Mouse (Mus musculus) forebrain, embryonic 14.5 days (tissue): ENCODE results near the gene Tet3. TPM values are rescaled to one million over a fixed set of nuclear protein-coding genes. Genes with fewer than 3 reads are reported as not detected.
A peak's percentile ranks its signal among the peaks of the same experiment; 100 is the strongest.

ENCODE experiments used
- ATAC-seq: fragments of 200-750 bp; cut with Nextera tagmentation; 2 replicates; pipeline ENCODE4 v1.8.0; 2017; ENCODE audit warnings: mild to moderate bottlenecking, moderate library complexity
- DNase-seq: peaks from one replicate; pipeline ENCODE4 v3.0.0-alpha.2; 2015; ENCODE audit warnings: low spot score
- H3K27ac ChIP-seq: fragments of 300-500 bp; sonication (generic); 2 replicates; pipeline ENCODE4 v1.5.1; 2014; ENCODE audit warnings: low read depth, mild to moderate bottlenecking, control low read depth, low read length, moderate library complexity
- H3K27me3 ChIP-seq: fragments of 300-500 bp; sonication (generic); replicated peaks from 2 replicates; pipeline ENCODE4 v1.6.1; 2014; ENCODE audit warnings: low read length, control low read depth, mixed read lengths; ENCODE audit not compliant: control insufficient read depth, insufficient read depth
- H3K36me3 ChIP-seq: fragments of 300-500 bp; sonication (generic); 2 replicates; pipeline ENCODE4 v1.6.1; 2014; ENCODE audit warnings: low read length, control low read depth; ENCODE audit not compliant: control insufficient read depth, insufficient read depth
- H3K4me1 ChIP-seq: fragments of 300-500 bp; sonication (generic); 2 replicates; pipeline ENCODE4 v1.6.1; 2014; ENCODE audit warnings: antibody characterized with exemption, low read length, control low read depth; ENCODE audit not compliant: control insufficient read depth, insufficient read depth
- H3K4me2 ChIP-seq: fragments of 300-500 bp; sonication (generic); 2 replicates; pipeline ENCODE4 v1.6.1; 2014; ENCODE audit warnings: mild to moderate bottlenecking, control low read depth, low read length
- H3K4me3 ChIP-seq: fragments of 300-500 bp; sonication (generic); 2 replicates; pipeline ENCODE4 v1.5.1; 2014; ENCODE audit warnings: low read depth, low read length, control low read depth
- H3K9ac ChIP-seq: fragments of 300-500 bp; sonication (generic); 2 replicates; pipeline ENCODE4 v1.6.1; 2014; ENCODE audit warnings: mild to moderate bottlenecking, low read length, control low read depth, moderate library complexity
- H3K9me3 ChIP-seq: fragments of 300-500 bp; sonication (generic); replicated peaks from 2 replicates; pipeline ENCODE4 v1.6.1; 2016; ENCODE audit warnings: low read length, control low read depth, mixed read lengths; ENCODE audit not compliant: control insufficient read depth
- WGBS: fragments of 180-500 bp; shearing (Covaris S2); extraction: QIAGEN DNeasy Blood & Tissue Kit; methylation state at CpG from one replicate; pipeline ENCODE4 v1.1.7; 2014; 5-methylcytosine and 5-hydroxymethylcytosine counted together
- polyA plus RNA-seq: library from polyadenylated mRNA; unstranded; fragments of >200 nt; fragmentation: Nextera tagmentation; extraction: Ambion mirVana; gene quantifications from 2 replicates; pipeline ENCODE4 v1.2.1, GENCODE M21; 2014

The Tet3 gene
- polyA plus RNA-seq, 1 experiment from 2014 or later, result 34.9 TPM

DNA sequence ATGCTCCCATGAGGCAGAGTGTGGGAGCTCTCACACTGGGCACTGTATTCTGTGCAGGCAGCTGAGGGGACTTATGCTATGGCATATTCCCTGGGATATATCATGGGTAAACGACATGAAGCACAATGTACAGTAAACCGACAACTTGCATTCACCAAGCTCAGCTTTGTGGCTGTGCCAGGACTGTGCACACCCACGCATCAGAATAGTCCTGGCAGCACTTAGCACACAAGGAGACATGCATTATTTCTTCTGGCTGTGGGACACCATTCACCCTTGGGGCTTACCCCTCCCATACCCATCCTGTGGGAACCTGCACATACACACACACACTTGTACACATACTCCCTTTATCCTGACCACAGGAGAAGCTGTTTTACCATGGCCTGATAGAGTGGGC, 20.3 kb downstream of the Tet3 start:
- Histone ChIP-seq H3K27ac (peak overlapping the region; percentile 17; the same call in 1 of the 2 replicates), H3K9me3 (no peaks in the 10 kb centered on the region)
- WGBS, result 48% methylated on average over 3 of the region's 3 CpGs

DNA sequence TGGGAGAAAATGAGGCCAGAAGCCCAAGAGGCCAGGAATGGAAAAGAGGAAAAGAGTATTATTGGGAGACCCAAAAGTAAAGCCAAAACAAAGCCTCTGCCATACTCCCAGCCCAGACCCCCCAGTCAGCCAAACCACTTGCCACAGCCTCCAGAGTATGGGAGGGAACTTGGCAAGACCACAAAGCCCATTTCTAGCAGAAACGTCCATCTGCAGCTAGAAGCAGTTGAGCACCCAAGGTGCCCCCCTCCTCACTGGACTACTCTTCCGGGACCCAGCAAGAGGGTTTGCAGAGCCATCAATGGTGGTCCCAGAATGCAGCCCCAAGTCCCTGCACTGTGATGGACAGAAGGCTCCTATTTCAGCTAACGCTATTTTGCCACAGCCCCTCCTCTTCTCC, 21.1 kb downstream of the Tet3 start:
- no peaks in the 10 kb centered on the region for H3K27me3 ChIP-seq
- no peak overlapping the region for H3K4me3 ChIP-seq
- H3K36me3 ChIP-seq, result peaks cover 35% of the 10 kb centered on the region
- peak overlapping the region; percentile 75; the same call in 1 of the 2 replicates for H3K4me2 ChIP-seq
- peaks cover 63% of the 10 kb centered on the region for H3K4me1 ChIP-seq
- DNase-seq (no peak), ATAC-seq (no peak)
- no peaks in the 10 kb centered on the region for H3K9me3 ChIP-seq
- H3K27ac ChIP-seq, result no peak overlapping the region
- H3K9ac ChIP-seq, result peak overlapping the region; percentile 91; the same call in 1 of the 2 replicates
- WGBS, result 23% methylated on average over 3 of the region's 3 CpGs

More for the DNA sequence above, 20.3 kb downstream of the Tet3 start:
- ATAC-seq (no peak), DNase-seq (no peak)
- peaks cover 28% of the 10 kb centered on the region for H3K36me3 ChIP-seq
- H3K4me2 ChIP-seq, result peak overlapping the region; percentile 75
- H3K9ac ChIP-seq, result peak overlapping the region; percentile 91
- 0 out of 2 replicates have a peak overlapping the region, but pooled peaks have one; percentile 6 for H3K4me3 ChIP-seq
- H3K27me3 ChIP-seq, result no peaks in the 10 kb centered on the region
- peaks cover 71% of the 10 kb centered on the region for H3K4me1 ChIP-seq

DNA sequence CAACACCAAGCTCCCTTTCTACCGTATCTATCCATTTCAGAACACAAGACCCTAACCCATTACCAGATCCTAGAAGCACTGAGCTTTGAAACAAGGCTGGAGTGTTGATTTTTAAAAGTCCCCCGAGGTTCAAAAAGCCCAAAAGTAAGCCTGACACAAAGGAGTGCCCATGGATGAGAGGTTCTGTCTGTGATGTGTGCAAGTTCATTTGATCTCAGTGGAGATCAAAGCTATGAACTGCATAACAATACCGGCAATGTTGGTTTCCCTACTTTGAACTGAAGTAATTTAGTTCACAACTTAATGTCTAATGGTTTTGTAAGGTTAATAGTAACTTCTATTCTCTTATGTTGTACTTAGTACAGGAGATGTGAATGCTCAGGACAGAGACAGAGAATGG, 21.7 kb downstream of the Tet3 start:
- H3K9ac ChIP-seq, result no peak overlapping the region
- H3K36me3 ChIP-seq, result peaks cover 40% of the 10 kb centered on the region
- H3K27ac ChIP-seq, result no peak overlapping the region
- no peak overlapping the region for H3K4me2 ChIP-seq
- H3K27me3 ChIP-seq, result no peaks in the 10 kb centered on the region
- no peak overlapping the region for H3K4me3 ChIP-seq
- H3K4me1 ChIP-seq, result peaks cover 57% of the 10 kb centered on the region
- ATAC-seq (no peak), DNase-seq (no peak)
- WGBS, result 87% methylated on average over 3 of the region's 3 CpGs
- H3K9me3 ChIP-seq, result no peaks in the 10 kb centered on the region

DNA sequence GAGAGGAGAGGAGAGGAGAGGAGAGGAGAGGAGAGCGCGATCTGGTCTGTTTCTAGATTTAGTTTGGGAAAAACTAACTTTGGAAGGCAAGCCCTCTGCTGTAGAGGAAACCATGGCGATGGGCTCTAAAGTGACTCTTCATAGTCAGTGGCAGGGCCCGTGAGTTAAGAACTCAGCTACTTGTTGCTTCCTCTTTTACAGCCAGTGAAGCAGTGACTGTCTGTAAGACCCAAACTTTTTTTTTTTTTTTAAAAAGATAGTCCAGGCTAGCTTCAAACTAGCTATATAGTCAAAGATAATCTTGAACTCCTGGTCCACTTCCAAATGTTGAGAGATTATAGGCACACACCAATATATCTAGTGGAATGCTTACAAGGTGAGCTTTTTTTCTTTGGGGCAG, 22.3 kb downstream of the Tet3 start:
- peaks cover 40% of the 10 kb centered on the region for H3K36me3 ChIP-seq
- H3K27ac ChIP-seq, result no peak overlapping the region
- H3K4me2 ChIP-seq, result no peak overlapping the region
- no peak overlapping the region for H3K9ac ChIP-seq
- ATAC-seq, result no peak
- no peaks in the 10 kb centered on the region for H3K27me3 ChIP-seq
- H3K4me3 ChIP-seq, result no peak overlapping the region
- DNase-seq, result no peak
- 81% methylated on average over 4 of the region's 4 CpGs for WGBS
- H3K9me3 ChIP-seq, result no peaks in the 10 kb centered on the region
- H3K4me1 ChIP-seq, result peaks cover 51% of the 10 kb centered on the region

DNA sequence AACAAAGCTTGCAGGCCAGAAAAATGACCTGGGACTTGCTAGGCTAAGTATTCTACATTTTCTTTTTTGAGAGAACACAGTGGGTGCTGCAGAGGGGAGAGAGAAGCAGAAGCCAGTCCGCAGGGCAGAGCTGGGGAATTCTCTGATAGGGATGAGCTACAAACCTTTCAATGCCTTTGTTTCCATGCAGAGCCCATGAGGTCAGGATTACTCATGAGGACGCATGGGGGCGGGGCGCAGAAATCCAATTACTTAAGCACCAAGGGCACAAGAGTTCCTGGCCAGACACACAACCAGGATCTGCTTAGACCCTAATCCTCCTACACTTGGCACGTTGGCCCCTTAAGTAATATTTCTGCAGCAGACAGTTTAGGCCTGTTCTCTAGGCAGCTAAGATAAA, 23.7 kb downstream of the Tet3 start:
- peak; percentile 57 for DNase-seq
- Histone ChIP-seq H3K9ac (peak overlapping the region; percentile 22; the same call in 1 of the 2 replicates), H3K27ac (no peak overlapping the region), H3K36me3 (peaks cover 40% of the 10 kb centered on the region), H3K9me3 (no peaks in the 10 kb centered on the region), H3K27me3 (no peaks in the 10 kb centered on the region), H3K4me1 (peaks cover 47% of the 10 kb centered on the region), H3K4me2 (no peak overlapping the region; the same call in 1 of the 2 replicates), H3K4me3 (no peak overlapping the region)
- ATAC-seq, result no peak
- WGBS, result 8% methylated on average over 5 of the region's 5 CpGs

DNA sequence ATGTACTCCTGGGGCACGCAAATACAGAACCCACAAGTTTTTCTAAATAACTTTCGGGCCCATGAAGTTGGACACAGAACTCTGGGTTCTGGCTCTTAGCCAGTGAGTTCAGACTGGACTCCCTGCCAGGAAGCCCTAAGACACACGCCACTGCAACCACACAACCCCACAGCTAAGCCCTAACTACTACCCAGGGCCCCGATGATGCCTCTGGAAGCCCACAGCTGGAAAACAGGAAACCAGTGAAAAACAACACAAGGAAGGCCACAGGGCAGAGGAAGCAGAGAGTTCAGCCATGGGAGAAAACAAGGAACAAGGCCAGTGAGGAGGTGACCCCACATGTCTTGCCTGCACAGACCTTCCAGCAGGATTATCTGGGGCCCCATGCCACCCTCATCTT, 25.3 kb downstream of the Tet3 start:
- ATAC-seq (no peak), DNase-seq (no peak)
- Histone ChIP-seq H3K4me2 (no peak overlapping the region), H3K27me3 (no peaks in the 10 kb centered on the region), H3K36me3 (peaks cover 39% of the 10 kb centered on the region), H3K4me3 (no peak overlapping the region), H3K4me1 (peaks cover 38% of the 10 kb centered on the region), H3K9ac (no peak overlapping the region), H3K9me3 (no peaks in the 10 kb centered on the region), H3K27ac (no peak overlapping the region)
- 90% methylated on average over 4 of the region's 4 CpGs for whole genome bisulfite sequencing

DNA sequence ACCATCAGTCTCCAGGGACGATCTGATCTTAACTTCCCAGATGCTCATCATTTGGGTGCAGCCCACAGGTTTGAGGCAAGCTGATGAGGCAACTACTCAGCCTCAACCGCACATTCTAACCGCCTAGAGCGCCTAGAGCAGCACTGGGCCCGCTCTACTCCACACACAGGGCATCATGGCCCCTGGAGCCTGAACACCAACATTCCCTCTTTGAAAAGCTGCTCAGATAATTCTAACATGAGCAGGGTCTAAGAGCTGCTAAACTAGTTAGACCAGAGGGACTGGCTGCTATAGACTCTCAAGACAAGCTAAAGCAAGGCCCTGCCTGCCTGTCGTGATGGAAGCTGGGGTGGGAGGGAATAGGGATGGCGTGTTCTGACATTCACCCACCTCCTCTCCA, 25.9 kb downstream of the Tet3 start:
- 86% methylated on average over 7 of the region's 7 CpGs for WGBS
- H3K27me3 ChIP-seq, result no peaks in the 10 kb centered on the region
- DNase-seq (no peak), ATAC-seq (no peak)
- no peak overlapping the region for H3K9ac ChIP-seq
- H3K4me2 ChIP-seq, result no peak overlapping the region
- no peak overlapping the region for H3K27ac ChIP-seq
- H3K36me3 ChIP-seq, result peaks cover 36% of the 10 kb centered on the region
- H3K4me1 ChIP-seq, result peaks cover 38% of the 10 kb centered on the region
- no peak overlapping the region for H3K4me3 ChIP-seq
- H3K9me3 ChIP-seq, result no peaks in the 10 kb centered on the region

DNA sequence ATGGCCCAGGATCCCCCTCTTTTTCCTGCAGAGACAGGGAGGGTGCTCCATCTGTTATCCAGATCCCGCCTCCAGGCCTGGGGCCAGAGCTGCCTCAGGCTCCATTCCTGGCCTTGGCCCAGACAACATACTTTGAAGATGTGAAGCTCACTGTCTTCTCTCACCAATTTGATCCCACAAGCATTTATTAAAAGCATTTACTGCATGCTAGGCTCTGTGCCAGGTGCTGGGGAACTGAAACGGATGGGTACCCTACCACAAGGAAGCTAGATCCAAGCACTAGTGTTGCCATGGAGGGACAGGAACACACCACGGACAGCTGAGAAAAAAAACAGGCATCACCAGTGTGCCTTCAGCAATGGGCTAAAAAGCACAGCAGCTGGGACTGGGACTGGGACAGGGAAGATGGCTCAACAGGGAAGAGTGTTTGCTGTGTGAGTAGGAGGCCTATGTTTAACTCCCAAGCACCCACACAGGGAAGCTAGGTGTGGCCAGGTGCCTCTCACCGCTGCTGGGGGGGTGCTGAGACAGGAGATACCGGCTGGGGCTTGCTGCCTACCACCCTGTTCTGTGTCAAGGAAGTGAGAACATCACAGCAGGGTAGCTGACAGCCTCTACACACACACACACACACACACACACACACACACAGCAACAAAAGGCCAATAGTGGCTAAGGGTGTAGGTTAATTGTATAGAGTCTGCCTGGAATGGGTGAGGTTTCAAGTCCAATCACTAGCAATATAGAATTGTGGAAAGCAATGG, 30.7 kb downstream of the Tet3 start:
- Histone ChIP-seq H3K9me3 (no peaks in the 10 kb centered on the region), H3K27ac (peak overlapping the region; percentile 84), H3K4me3 (no peak overlapping the region), H3K4me2 (no peak overlapping the region), H3K9ac (no peak overlapping the region), H3K36me3 (peaks cover 27% of the 10 kb centered on the region), H3K27me3 (no peaks in the 10 kb centered on the region), H3K4me1 (peaks cover 39% of the 10 kb centered on the region)
- DNase-seq (peak; percentile 82), ATAC-seq (peak; percentile 83)
- 31% methylated on average over 5 of the region's 5 CpGs for WGBS

DNA sequence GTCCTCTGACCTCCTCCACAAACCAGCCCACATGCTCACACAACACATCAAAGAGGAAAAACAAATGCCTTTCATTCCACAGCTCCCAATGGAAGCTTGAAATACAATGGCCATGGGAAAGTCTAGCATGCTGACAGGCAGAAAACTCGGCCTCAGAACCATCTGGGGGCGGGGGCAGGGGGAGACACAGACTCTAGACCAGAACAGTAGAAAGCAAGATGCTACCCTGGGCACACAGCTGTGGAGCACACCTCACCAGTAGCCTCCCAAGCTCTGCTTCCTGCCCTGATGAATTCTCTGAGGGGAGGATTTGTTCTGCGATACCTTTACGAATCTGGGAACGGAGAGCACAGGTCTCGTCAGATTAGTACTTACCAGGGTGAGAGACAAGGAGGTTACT, 31.4 kb downstream of the Tet3 start:
- DNase-seq (no peak), ATAC-seq (peak; percentile 30)
- Histone ChIP-seq H3K36me3 (peaks cover 20% of the 10 kb centered on the region), H3K4me1 (peaks cover 40% of the 10 kb centered on the region), H3K27ac (peak overlapping the region; percentile 84), H3K4me2 (no peak overlapping the region), H3K9me3 (no peaks in the 10 kb centered on the region), H3K9ac (no peak overlapping the region), H3K4me3 (no peak overlapping the region), H3K27me3 (no peaks in the 10 kb centered on the region)
- WGBS, result 36% methylated on average over 6 of the region's 6 CpGs
